Mouse (Mus musculus) liver, embryonic 14.5 days (tissue): ENCODE data around the gene Rab38. TPM values are rescaled to one million over a fixed set of nuclear protein-coding genes. Genes with fewer than 3 reads are reported as not detected.
A peak's percentile ranks its signal among the peaks of the same experiment; 100 is the strongest.

Source experiments
- ATAC-seq: fragments of 200-750 bp; cut with Nextera tagmentation; 2 replicates; pipeline ENCODE4 v1.8.0; 2017; ENCODE audit warnings: moderate number of reproducible peaks, mild to moderate bottlenecking, moderate library complexity; ENCODE audit not compliant: insufficient read depth
- DNase-seq, 3 experiments: peaks; one replicate each; pipeline ENCODE4 v3.0.0-alpha.2; 2012 to 2013; ENCODE audit warnings: low read depth in 3 of 3, low spot score in 3 of 3
- H3K27ac ChIP-seq: fragments of 300-500 bp; sonication (generic); 2 replicates; pipeline ENCODE4 v1.5.1; 2014; ENCODE audit warnings: moderate library complexity, mild to moderate bottlenecking, control low read depth, inconsistent platforms
- H3K27me3 ChIP-seq: fragments of 300-500 bp; sonication (generic); 2 replicates; pipeline ENCODE4 v1.6.1; 2014; ENCODE audit warnings: mild to moderate bottlenecking, low read length, moderate library complexity; ENCODE audit not compliant: control insufficient read depth, insufficient read depth
- H3K36me3 ChIP-seq: fragments of 300-500 bp; sonication (generic); replicated peaks from 2 replicates; pipeline ENCODE4 v1.6.1; 2014; ENCODE audit warnings: low read depth; ENCODE audit not compliant: control insufficient read depth, insufficient read depth
- H3K4me1 ChIP-seq, 2 experiments: fragments of 200-500 bp in 1 of 2; fragments of 300-500 bp in 1 of 2; sonication (generic) in 1 of 2; replicated peaks; 2 replicates each; pipeline ENCODE4 v1.6.1; 2012 to 2014; ENCODE audit warnings: antibody characterized with exemption in 1 of 2, inconsistent platforms in 1 of 2, low read length in 1 of 2; ENCODE audit not compliant: control insufficient read depth in 2 of 2, insufficient read depth in 2 of 2
- H3K4me2 ChIP-seq: fragments of 300-500 bp; sonication (generic); 2 replicates; pipeline ENCODE4 v1.6.1; 2014; ENCODE audit warnings: low read depth, mild to moderate bottlenecking, control low read depth, moderate library complexity
- H3K4me3 ChIP-seq, 2 experiments: fragments of 200-500 bp in 1 of 2; fragments of 300-500 bp in 1 of 2; sonication (generic) in 1 of 2; 2 replicates each; pipeline ENCODE4 v1.5.1; 2012 to 2014; ENCODE audit warnings: low read depth in 2 of 2, low read length in 2 of 2, mild to moderate bottlenecking in 2 of 2, control low read depth in 1 of 2, inconsistent platforms in 1 of 2, moderate library complexity in 1 of 2; ENCODE audit not compliant: insufficient read depth in 1 of 2
- H3K9ac ChIP-seq: fragments of 300-500 bp; sonication (generic); replicated peaks from 2 replicates; pipeline ENCODE4 v1.6.1; 2014; ENCODE audit warnings: mild to moderate bottlenecking, control low read depth, moderate library complexity
- H3K9me3 ChIP-seq: fragments of 300-500 bp; sonication (generic); 2 replicates; pipeline ENCODE4 v1.6.1; 2016; ENCODE audit warnings: low read length, mixed read lengths; ENCODE audit not compliant: control insufficient read depth
- CTCF ChIP-seq: IDR thresholded peaks from 2 replicates; pipeline ENCODE4 v1.5.1; 2016; ENCODE audit warnings: antibody characterized with exemption, low read depth, control low read depth
- EP300 ChIP-seq: IDR thresholded peaks from 2 replicates; pipeline ENCODE4 v1.6.1; 2016; ENCODE audit warnings: antibody characterized with exemption, low read depth
- WGBS: fragments of 180-500 bp; shearing (Covaris S2); extraction: QIAGEN DNeasy Blood & Tissue Kit; methylation state at CpG from one replicate; pipeline ENCODE4 v1.1.7; 2014; ENCODE audit not compliant: insufficient replicate concordance; 5-methylcytosine and 5-hydroxymethylcytosine counted together
- polyA plus RNA-seq, 2 experiments: library from polyadenylated mRNA; depleted of rRNA in 1 of 2; stranded (reverse) in 1 of 2; unstranded in 1 of 2; fragments of >200 nt; fragmentation: Nextera tagmentation in 1 of 2; extraction: Ambion mirVana in 1 of 2; gene quantifications; 2 replicates each; pipeline versions ENCODE4 v1.2.1 to v1.2.3; 2012 to 2014

Gene Rab38
- polyA plus RNA-seq, 2 experiments, result 1.9 to 2.3 TPM

- ATAC-seq, result no peak
- 65% methylated on average over 3 of the region's 3 CpGs for WGBS
- Histone ChIP-seq H3K9me3 (no peaks in the 10 kb centered on the region), H3K36me3 (no peaks in the 10 kb centered on the region), H3K4me3 (no peak overlapping the region), H3K4me1 (no peaks in the 10 kb centered on the region), H3K9ac (no peak overlapping the region), H3K27ac (no peak overlapping the region), H3K4me2 (no peak overlapping the region), H3K27me3 (no peaks in the 10 kb centered on the region)
- no peak for DNase-seq
- TF ChIP-seq CTCF, result no peak
- no peak for TF ChIP-seq EP300
Measured at GRCm38 (mm10) chr7:88457827-88458226, 27.8 kb downstream of the Rab38 start.

GRCm38 (mm10) chr7:88467754-88468153 lies 37.7 kb downstream of the Rab38 start:
- H3K4me1 ChIP-seq, result no peaks in the 10 kb centered on the region
- no peak overlapping the region for H3K9ac ChIP-seq
- no peak overlapping the region for H3K4me2 ChIP-seq
- no peaks in the 10 kb centered on the region for H3K36me3 ChIP-seq
- H3K9me3 ChIP-seq, result no peaks in the 10 kb centered on the region
- WGBS, result 67% methylated on average over 3 of the region's 3 CpGs
- no peak for ATAC-seq
- DNase-seq, result no peak
- no peaks in the 10 kb centered on the region for H3K27me3 ChIP-seq
- no peak for TF ChIP-seq EP300
- no peak for TF ChIP-seq CTCF
- H3K4me3 ChIP-seq, result no peak overlapping the region
- no peak overlapping the region for H3K27ac ChIP-seq

GRCm38 (mm10) chr7:88482110-88482619 lies 52.1 kb downstream of the Rab38 start:
- no peak overlapping the region for H3K4me3 ChIP-seq
- no peak overlapping the region for H3K9ac ChIP-seq
- H3K9me3 ChIP-seq, result no peaks in the 10 kb centered on the region
- no peak overlapping the region for H3K27ac ChIP-seq
- 16% methylated on average over 7 of the region's 7 CpGs for WGBS
- H3K36me3 ChIP-seq, result no peaks in the 10 kb centered on the region
- H3K27me3 ChIP-seq, result no peaks in the 10 kb centered on the region
- DNase-seq, result no peak
- TF ChIP-seq EP300 (no peak), CTCF (no peak)
- H3K4me1 ChIP-seq, result no peaks in the 10 kb centered on the region
- ATAC-seq, result no peak
- peak overlapping the region; percentile 34 for H3K4me2 ChIP-seq

- ATAC-seq (no peak), DNase-seq (no peak)
- Histone ChIP-seq H3K4me3 (no peak overlapping the region), H3K36me3 (no peaks in the 10 kb centered on the region), H3K4me1 (no peaks in the 10 kb centered on the region), H3K9me3 (no peaks in the 10 kb centered on the region), H3K27me3 (no peaks in the 10 kb centered on the region), H3K4me2 (peak overlapping the region; percentile 34; the same call in 1 of the 2 replicates), H3K9ac (no peak overlapping the region), H3K27ac (no peak overlapping the region)
- TF ChIP-seq EP300 (no peak), CTCF (no peak)
- WGBS, result 27% methylated on average over 7 of the region's 7 CpGs
Measured at GRCm38 (mm10) chr7:88482628-88483027, 52.6 kb downstream of the Rab38 start.

- Histone ChIP-seq H3K36me3 (no peaks in the 10 kb centered on the region), H3K9me3 (no peaks in the 10 kb centered on the region), H3K27me3 (no peaks in the 10 kb centered on the region), H3K27ac (no peak overlapping the region), H3K4me3 (no peak overlapping the region), H3K4me2 (no peak overlapping the region), H3K9ac (no peak overlapping the region), H3K4me1 (no peaks in the 10 kb centered on the region)
- TF ChIP-seq EP300 (no peak), CTCF (no peak)
- no peak for ATAC-seq
- DNase-seq, result no peak
- WGBS, result 47% methylated on average over 2 of the region's 2 CpGs
Measured at GRCm38 (mm10) chr7:88491020-88491419, 60.9 kb downstream of the Rab38 start.
